In genomic region chr9:116946787-116947186, GRCm38 (mm10) we compare ENCODE assay signal across 14 mouse cellular contexts.
"Had no signal": no experiment of that assay in that cellular context is flagged by ENCODE, and none has a peak within 500 bp of the region (broad histone marks: within the 10 kb centered on the region; RNA-seq: fewer than 3 reads in every experiment).

No protein-coding gene starts in this region.

- H3K27me3 ChIP-seq: limb, embryonic 15.5 days; liver, embryonic 13.5 days; midbrain, embryonic 13.5 days; stomach, embryonic 15.5 days had no signal

- ATAC-seq: lung, postnatal 0 days; midbrain, embryonic 13.5 days had no signal

- H3K27ac ChIP-seq: layer of hippocampus, adult 2 months; limb, embryonic 15.5 days; liver, embryonic 13.5 days; midbrain, embryonic 13.5 days; stomach, embryonic 15.5 days had no signal

- H3K36me3 ChIP-seq: limb, embryonic 15.5 days; liver, embryonic 13.5 days; midbrain, embryonic 13.5 days; stomach, embryonic 15.5 days had no signal

- DNase-seq: kidney, adult 8-10 months; kidney, postnatal 10 days; kidney, postnatal 4 days; left cerebral cortex, postnatal 4 days; liver, embryonic 13.5 days; lung, adult 18-20 months; lung, postnatal 4 days; right cerebral cortex, postnatal 14 days; thymus, postnatal 4 days had no signal

- H3K9me3 ChIP-seq: limb, embryonic 15.5 days; liver, embryonic 13.5 days; midbrain, embryonic 13.5 days; stomach, embryonic 15.5 days had no signal

- H3K4me3 ChIP-seq: layer of hippocampus, adult 2 months; limb, embryonic 15.5 days; liver, embryonic 13.5 days; midbrain, embryonic 13.5 days; stomach, embryonic 15.5 days had no signal

- H3K9ac ChIP-seq: limb, embryonic 15.5 days; liver, embryonic 13.5 days; midbrain, embryonic 13.5 days; stomach, embryonic 15.5 days had no signal

- H3K4me2 ChIP-seq: limb, embryonic 15.5 days; liver, embryonic 13.5 days; midbrain, embryonic 13.5 days; stomach, embryonic 15.5 days had no signal

- H3K4me1 ChIP-seq: liver, embryonic 13.5 days; midbrain, embryonic 13.5 days; stomach, embryonic 15.5 days had no signal
